Mouse (Mus musculus) layer of hippocampus, adult 9-11 months (tissue): ENCODE measurements at regions not wholly inside any gene's neighbourhood (a gene's known extent, or its start where the extent isn't known, plus 50 kb on each side); places are given as distances from the start of the nearest gene placed in this dataset.
A peak's percentile ranks its signal among the peaks of the same experiment; 100 is the strongest.
"Not testable (repeated sequence)": the region's sequence is repeated elsewhere in the genome, so short reads cannot be mapped to it uniquely, and the experiment has no call there.

ENCODE experiments used
- DNase-seq: peaks from one replicate; pipeline ENCODE4 v3.0.0; 2022

GRCm38 (mm10) chr10:126333786-126334185, 367.8 kb downstream of the Lrig3 start:
- no peak for DNase-seq

DNA sequence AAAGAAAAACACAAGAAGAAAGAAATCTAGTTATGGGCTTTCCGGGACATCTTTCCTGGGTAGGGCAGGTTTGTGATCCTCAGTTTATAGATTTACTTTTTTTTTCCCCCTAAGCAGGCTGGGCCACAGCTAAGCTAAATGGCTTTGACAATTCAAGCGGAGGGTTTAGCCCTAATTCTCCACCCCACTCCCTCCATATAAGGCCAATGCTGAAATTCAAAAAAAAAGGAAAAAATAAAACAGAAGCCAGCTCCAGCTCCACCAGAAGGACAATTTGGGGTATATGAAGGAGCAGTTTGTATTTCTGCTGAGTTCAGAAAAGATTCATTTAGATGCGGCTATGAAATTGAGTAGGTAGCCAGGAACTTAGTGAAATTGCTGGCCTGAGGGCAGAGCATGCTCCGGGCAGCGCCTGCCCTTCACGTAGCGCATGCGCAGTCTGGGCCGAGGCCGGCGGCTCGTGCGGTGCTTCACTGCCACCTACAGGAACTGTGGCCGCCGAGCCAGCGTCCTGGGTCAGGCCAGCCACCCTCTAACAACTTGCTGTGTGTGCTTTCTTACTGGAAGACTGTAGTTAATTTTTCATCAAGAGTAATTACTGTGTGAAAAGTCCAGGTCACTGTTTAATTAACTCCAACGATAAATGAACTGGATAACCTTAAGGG, 364.5 kb downstream of the Lrig3 start:
- peak; percentile 77 for DNase-seq

DNA sequence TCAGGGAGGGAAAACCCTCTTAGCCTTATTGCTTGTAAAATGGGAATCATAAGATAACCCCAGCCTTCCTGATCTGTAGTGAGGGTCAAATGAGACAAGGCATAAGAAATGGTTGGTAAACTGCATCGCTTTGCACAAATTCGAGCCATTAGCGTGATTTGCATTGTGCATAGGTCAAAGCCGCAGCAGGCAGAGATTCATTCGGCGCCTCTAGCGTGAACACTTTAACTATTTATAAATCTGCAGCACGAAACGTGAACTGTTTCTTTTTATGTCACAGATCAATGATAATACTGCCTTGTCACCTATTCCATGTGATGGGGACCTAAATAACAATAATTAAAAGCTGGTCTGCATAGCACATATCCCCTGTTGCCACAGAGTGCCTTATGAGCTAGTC, 354.9 kb downstream of the Lrig3 start:
- no peak for DNase-seq

GRCm38 (mm10) chr10:126319795-126320194, 353.8 kb downstream of the Lrig3 start:
- no peak for DNase-seq

DNA sequence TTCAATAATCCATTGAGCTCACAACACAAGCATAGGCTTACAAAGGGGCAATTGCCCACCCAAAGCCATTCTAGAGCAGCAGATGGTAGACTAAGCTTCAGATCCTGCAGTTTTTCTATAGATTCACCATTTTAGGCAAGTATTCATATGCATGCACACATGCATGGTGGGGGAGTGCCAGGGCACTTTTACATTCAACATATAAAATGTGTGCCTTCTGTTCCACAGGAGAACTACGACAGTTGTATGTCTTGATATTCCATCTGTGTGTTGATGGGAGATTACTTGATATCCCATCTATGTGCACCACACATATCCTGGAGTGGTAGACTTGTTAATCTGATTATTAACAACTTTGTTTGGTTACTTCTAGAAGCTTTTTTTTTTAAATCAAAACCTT, 334.0 kb downstream of the Lrig3 start:
- no peak for DNase-seq

DNA sequence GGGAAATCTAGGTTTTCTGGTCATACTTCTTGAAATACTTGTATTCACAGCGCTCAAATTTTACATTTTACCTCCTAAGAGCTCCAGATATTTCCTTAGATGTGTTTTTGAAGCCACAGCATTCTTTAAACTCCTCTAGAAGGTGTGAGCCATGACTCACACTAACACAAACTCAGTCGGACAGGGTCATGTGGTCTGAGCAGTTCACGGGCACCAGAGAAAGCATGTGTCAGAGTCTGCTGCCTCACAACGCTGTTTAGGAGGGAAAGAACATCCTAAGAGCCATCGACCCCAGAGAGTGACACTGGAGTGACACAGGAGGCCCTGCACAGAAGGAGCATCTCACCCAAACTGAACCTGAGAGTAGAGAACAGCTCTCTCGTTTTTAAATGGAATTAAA, 332.2 kb downstream of the Lrig3 start:
- DNase-seq: no peak

DNA sequence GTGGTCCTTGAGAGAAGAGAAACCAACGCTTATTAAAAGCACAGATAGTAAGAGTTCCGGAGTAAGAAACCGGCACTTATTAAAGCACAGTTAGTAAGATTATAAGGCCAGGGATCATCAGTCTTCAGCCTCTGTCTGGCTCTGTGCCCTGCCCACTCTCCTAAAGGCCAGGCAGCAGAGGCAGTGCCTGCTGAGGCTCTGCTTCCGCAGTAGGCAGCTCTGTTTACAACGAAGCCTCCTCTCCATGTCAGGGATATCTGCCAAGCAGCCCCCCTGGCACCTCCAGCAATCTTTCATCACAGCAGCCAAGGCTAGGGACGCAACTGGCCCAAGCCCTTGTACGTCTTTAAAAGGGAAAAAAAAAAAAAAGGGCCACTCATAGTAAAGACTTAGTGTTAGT, 329.9 kb downstream of the Lrig3 start:
- DNase-seq: no peak

GRCm38 (mm10) chr10:126291765-126292164, 325.8 kb downstream of the Lrig3 start:
- no peak for DNase-seq

DNA sequence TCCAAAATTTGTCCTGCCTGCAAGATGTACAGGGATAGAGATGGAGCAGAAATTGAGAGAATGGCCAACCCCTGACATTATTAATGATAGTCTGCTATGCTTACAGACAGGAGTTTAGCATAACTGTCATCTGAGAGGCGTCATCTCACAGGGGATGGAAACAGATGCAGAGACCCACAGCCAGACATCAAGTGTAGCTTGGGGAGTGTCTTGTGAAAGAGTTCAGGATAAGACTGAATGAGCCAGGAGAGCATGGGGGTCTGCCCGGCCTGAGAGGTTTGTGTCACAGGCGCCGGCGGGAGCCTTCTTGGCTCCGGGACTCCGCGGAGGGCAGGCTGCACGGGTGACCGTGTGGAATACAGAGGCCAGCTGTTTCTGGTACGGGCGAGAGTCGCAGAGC, 319.1 kb downstream of the Lrig3 start:
- not testable (repeated sequence) for DNase-seq

GRCm38 (mm10) chr10:126270376-126270775, 304.4 kb downstream of the Lrig3 start:
- DNase-seq: no peak

GRCm38 (mm10) chr10:126267321-126267998, 301.5 kb downstream of the Lrig3 start:
- peak; percentile 34 for DNase-seq

DNA sequence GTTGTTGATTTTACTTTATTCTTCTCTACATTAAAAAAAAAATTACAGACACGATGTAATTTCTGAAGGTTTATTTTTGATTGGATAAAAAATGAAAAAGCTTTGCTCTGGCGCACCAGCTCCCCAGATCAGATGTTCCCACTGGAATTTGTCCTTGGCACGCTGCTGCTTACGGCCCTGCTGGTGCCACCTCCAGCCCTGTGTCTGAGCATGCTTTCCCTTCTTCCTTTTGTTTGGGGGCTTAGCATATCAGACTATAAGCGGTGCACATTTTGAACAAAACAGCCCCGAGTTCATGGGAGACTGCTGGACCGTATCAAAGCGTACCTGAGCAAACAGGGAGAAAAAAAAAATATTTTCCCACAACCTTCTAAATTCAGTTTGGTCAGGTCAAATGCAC, 291.2 kb downstream of the Lrig3 start:
- peak; percentile 7 for DNase-seq

DNA sequence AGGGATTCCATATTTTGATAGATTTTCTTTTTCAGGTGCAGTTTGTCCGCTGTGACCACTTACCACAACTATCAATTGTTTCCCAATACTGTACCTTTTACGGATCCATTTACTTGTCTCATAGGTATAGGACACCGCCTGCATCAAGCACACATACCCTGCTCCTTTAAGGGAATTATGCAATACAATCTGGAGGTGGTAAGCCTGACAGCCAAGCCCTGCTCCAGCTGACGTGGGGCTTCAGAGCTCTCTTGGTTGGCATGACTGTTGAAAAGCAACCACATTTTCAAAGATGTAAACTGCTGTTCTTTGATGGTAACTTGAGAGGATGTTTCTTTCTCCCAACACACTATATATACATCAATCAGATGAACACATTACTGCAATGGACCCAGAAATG, 288.2 kb downstream of the Lrig3 start:
- DNase-seq: no peak

DNA sequence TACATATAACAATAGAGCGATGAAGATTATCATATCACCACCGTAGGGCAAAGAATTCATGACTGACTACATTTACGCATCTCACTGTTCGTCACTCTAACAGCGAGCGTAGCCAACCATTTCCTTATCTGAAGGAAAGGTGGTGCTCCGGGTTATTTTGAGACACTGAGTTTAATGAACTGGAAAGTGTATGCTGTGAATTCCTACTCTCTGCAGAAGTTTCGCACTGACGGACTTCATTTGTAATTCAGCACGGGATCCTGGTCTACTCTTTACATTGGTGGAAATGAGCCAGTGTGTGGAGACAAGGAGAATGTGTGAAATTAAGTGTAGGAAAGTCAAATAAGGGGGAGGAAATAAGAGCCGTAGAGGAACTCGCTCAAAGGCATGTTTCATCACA, 283.2 kb downstream of the Lrig3 start:
- no peak for DNase-seq

DNA sequence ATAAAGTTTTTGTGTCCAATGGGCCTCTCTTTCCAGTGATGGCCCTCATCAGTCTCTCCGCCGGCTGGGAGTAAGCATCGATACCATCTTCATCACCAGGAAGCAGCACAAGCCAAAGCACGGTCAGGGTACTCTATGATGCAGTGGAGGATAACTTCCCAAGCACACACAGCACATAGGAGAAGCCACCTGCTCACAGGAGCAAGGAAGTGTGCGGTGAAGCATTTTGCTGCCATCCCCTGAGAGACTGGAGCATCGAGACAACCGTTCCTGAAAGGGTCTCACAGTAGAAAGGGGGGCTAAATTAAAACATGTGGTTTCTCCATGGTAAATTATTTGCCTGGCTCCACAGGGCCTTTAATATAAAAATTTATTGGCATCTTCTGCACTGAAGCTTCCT, 277.1 kb downstream of the Lrig3 start:
- DNase-seq: no peak

GRCm38 (mm10) chr10:126239536-126239935, 273.6 kb downstream of the Lrig3 start:
- no peak for DNase-seq
